Mouse (Mus musculus): ENCODE measurements at regions not wholly inside any gene's neighbourhood (a gene's known extent, or its start where the extent isn't known, plus 50 kb on each side); places are given as distances from the start of the nearest gene placed in this dataset.

DNA sequence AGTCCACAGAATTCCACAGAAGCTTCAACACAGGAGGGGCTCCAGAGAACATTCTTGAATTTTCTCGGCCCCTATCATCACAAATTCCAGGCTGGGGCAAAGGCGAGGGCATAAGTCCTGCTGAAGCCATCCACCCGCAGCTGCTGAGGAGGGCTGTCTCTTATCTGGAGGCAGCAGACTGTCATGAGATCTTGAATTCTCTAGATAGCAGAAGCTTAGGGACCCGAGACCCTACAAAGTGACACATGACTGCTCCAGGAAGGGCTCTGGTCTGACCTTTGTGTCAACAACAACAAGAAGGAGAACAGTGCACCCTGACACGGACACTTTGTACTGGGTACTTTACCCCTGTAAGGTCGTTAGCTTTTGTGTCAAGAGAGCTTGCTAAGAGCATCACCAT, 57.2 kb downstream of the Lao1 start:
- DNase-seq (ENCODE audit: low spot score), result no peak

- DNase-seq (ENCODE audit: low spot score), result no peak
Observed at GRCm38 (mm10) chr4:119019013-119019781, 57.8 kb downstream of the Lao1 start.

GRCm38 (mm10) chr4:119022338-119022737, 61.0 kb downstream of the Lao1 start:
- DNase-seq (ENCODE audit: low spot score), result no peak

DNA sequence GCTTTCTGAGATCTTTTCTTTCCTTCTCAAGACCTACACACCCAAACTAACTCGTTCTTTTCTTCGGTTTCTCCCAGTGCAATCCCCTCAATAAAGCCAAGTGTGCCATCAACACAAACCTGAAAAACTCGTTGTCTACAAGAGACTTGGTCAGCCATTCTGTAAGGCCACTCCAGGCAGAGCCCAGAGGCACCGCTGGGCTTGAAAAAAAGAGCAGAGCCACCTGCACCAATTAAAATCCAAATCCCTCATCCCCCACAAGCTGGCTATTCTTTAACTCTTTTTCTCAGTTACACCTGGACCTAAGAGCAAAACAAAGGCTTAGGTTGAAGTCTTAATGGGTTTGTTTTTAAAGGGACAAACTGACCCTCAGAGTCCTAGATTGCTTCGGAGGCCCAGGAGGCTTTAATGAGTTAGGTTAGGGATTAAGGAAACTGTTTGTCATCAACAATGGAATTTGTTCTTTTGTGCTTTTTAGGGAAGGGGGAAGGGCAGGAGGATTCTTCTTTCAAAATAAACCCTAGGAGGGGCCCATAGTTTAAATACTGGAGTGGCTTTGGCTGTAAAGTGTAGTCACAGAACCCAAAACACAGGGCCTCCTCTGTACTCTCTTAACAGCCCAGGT, 65.0 kb downstream of the Lao1 start:
- DNase-seq (ENCODE audit: low spot score), result no peak

GRCm38 (mm10) chr4:119028208-119028821, 66.9 kb downstream of the Lao1 start:
- DNase-seq (ENCODE audit: low spot score), result peak; percentile 81

DNA sequence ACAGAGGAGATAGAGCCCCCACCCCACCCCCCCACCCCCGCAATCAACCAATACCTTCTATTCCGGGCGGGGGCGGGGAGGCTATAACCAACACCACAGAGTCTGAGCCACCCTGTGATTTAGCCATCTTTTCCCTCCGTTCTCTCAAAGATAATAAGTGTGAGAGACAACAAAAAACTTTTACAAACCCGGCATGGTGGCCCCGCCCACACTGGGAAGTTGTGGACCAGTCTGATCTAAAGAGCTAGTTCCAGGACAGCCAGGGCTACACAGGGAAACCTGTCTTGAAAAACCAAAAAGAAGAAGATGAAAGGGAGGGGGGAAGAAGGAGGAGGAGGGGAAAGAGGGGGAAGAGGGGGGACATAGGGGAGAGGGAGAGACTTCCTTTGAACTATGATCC, 67.7 kb downstream of the Lao1 start:
- no peak for DNase-seq (ENCODE audit: low spot score)

DNA sequence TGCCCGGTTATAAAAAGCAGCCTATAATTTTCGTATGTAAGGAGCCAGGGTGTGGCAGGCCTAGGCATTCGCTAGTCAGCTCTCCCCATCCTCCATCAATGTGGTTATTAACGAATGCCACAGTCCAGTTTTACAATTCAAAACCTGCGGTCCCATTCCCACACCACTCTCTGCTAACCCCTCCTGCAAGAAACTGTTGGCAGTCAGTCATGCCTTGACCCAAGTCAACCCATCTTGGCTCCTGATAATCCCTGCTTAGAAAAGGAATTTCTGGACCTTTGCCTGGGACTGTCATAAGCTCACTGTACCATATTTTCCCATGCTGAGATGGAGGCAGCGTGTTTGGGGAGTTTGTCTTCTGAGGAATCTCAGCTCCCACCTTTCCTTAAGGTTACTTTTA, 68.4 kb downstream of the Lao1 start:
- DNase-seq (ENCODE audit: low spot score), result peak; percentile 87

- no peak for DNase-seq (ENCODE audit: low spot score)
Observed at GRCm38 (mm10) chr4:119030865-119031264, 69.5 kb downstream of the Lao1 start.

- DNase-seq (ENCODE audit: low spot score), result no peak
Observed at GRCm38 (mm10) chr4:119033006-119033405, 71.6 kb downstream of the Lao1 start.

DNA sequence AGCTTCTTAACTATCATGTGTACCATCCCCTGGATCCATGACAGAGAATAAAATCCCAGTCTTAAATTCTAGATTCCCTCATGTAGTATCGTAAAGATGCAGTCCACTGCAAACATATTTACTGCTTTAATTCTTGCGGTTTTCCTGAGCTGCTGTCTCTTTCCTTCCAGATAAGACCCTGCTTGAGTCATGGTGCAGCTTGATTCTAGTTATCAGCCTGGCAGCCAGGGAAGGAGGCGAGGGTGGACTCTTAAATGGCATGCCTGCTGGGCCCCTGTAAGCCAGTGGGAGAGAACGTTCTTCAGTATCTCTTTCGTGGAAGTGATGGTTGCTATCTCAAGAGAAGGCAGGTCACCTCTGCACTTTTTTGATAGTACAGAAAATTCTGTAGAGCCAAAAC, 71.9 kb upstream of the Slc2a1 start:
- DNase-seq (ENCODE audit: low spot score), result no peak

- no peak for DNase-seq (ENCODE audit: low spot score)
Observed at GRCm38 (mm10) chr4:119040041-119040440, 68.5 kb upstream of the Slc2a1 start.

- no peak for DNase-seq (ENCODE audit: low spot score)
Observed at GRCm38 (mm10) chr4:119041616-119042015, 66.9 kb upstream of the Slc2a1 start.

DNA sequence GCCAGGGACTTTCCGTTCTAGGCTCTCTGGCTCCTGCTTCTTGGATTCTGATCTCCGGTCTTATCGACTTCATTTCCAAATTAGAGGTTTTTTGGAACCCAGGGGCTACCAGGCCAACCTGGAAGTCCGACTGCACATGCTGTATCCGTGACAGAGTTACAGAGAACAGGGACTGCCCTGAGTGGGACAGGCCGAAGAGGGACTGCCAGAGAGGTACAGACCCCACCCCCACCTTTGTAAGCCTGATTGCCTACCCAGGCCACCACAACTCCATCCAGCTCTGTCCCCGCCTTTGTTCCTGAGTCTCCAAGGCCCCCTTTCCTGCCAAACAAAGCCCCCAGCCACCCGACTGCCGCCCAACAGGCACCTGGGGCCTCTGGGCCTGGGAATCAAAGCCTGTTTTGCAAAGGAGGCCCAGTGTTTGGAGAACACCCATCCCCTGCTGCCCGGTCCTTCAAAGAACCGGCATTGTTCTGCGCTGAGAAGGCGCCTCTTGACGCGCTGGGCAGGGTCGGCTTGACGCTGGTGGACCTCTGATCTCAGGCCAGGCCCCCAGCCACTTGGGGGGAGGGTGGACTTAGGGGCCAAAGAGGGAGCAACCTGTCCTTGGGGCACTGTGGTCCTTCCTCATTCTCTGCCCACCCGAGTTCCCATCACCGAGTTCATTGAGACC, 64.4 kb upstream of the Slc2a1 start:
- no peak for DNase-seq (ENCODE audit: low spot score)

DNA sequence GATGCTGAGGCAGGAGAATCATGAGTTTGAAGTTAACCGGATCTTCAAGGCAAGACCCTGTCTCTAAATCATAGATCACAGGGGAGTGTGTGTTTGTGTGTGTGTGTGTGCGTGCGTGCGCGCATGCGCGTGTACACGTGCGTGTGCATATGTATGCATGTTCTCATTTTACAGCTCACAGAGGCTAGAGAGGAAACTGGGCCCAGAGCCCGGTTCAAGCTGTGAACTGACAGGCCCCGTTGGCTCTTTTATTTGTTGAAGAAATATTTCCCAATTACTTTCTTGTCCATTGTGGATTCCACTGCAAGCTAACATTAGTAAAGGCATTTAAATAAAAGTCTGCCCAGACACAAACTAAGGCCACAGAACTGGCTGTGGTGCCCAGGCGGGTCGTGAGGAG, 63.7 kb upstream of the Slc2a1 start:
- DNase-seq (ENCODE audit: low spot score), result no peak

- no peak for DNase-seq (ENCODE audit: low spot score)
Observed at GRCm38 (mm10) chr4:119050867-119051353, 57.6 kb upstream of the Slc2a1 start.

GRCm38 (mm10) chr4:119052537-119052936, 56.0 kb upstream of the Slc2a1 start:
- no peak for DNase-seq (ENCODE audit: low spot score)

DNA sequence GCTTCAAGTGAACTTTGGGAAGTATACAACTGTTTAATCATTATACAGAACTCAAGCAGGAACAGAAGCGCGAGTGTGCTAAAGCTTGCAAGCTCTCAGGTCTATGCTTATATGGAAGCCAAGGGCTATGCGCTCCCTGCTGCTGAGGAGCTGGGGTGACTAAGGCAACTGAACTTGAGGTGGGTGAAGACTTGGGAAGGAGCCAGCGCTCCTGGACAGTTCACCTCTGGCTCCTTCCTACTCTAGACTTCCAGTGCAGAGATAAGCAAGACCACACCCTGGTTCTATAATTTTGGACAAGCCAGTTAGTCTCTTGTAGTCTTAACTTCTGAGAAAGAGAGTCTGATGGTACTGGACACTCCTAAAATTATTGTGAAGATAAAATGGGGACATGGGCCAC, 55.3 kb upstream of the Slc2a1 start:
- no peak for DNase-seq (ENCODE audit: low spot score)

GRCm38 (mm10) chr4:119053680-119054079, 54.8 kb upstream of the Slc2a1 start:
- DNase-seq (ENCODE audit: low spot score), result no peak

GRCm38 (mm10) chr4:119054129-119054528, 54.4 kb upstream of the Slc2a1 start:
- no peak for DNase-seq (ENCODE audit: low spot score)

GRCm38 (mm10) chr4:119057191-119057590, 51.3 kb upstream of the Slc2a1 start:
- DNase-seq (ENCODE audit: low spot score), result no peak

DNA sequence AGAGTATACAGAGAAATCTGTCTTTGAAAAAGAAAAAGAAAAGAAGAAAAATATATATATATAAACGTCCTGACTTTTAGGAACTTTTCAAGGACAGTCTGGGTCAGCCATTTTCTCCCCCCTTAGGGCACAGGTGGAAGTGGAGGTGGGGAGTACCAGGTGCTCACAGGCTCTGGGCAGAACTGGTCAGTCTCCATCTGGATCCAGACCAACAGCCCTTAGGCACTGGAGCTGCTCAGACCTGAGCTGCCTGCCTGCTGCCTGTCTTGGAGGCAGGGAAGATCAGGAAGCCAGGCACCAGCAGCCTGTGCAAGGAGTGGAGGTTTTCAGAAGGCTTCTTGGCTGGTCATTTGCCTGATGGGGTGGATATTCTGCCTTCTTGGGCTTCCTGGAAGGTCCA, 50.7 kb upstream of the Slc2a1 start:
- DNase-seq (ENCODE audit: low spot score), result no peak
